ENCODE assay signal across 7 mouse cellular contexts in the genomic region with DNA sequence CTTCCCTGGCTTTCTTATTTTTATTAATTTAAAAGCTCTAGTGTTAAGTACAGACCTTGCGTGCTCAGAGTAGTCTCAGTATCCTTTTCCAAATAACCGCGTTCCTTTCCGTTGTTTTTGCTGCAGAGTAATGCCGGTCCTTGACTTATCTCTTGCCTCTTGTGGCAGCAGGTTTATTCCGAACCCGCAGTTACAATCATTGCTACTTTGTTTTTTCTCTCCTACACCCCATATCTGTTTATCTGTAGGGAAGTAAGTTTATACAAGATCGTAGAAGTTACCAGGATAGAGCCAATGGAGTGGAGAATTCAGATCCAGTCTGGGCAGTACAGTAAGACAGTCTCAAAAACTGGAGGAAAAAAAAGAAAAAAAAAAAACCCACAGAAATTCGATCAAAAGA. TPM values are rescaled to one million over a fixed set of nuclear protein-coding genes. Genes with fewer than 3 reads are reported as not detected.
DNase-seq lines count a peak whose midpoint lies in the region; ATAC-seq lines count a peak whose summit lies in the region.

No protein-coding gene starts in this region.

- WGBS in forebrain, embryonic 13.5 days = 5% methylated on average over 9 of the region's 9 CpGs
- WGBS in liver, embryonic 11.5 days = 3% methylated on average over 9 of the region's 9 CpGs
- 2% methylated on average over 9 of the region's 9 CpGs for WGBS in stomach, embryonic 16.5 days

- H3K4me1 ChIP-seq in megakaryocyte, embryonic 14.5 days = peaks cover 75% of the 10 kb centered on the region
- peaks cover 42% of the 10 kb centered on the region for H3K4me1 ChIP-seq in forebrain, embryonic 13.5 days
- H3K4me1 ChIP-seq in liver, embryonic 11.5 days (replicated peaks; ENCODE audit: control insufficient read depth, insufficient read depth, low read length) = peaks cover 11% of the 10 kb centered on the region
- peaks cover 17% of the 10 kb centered on the region for H3K4me1 ChIP-seq in stomach, embryonic 16.5 days (ENCODE audit: control insufficient read depth, insufficient read depth, low read length)

- H3K4me2 ChIP-seq in forebrain, embryonic 13.5 days = peak overlapping the region; percentile 90
- H3K4me2 ChIP-seq in liver, embryonic 11.5 days = peak overlapping the region; percentile 84
- H3K4me2 ChIP-seq in stomach, embryonic 16.5 days (ENCODE audit: low read depth, low read length) = peak overlapping the region; percentile 66

- no peaks in the 10 kb centered on the region for H3K27me3 ChIP-seq in megakaryocyte, embryonic 14.5 days (replicated peaks)
- H3K27me3 ChIP-seq in forebrain, embryonic 13.5 days = no peaks in the 10 kb centered on the region
- H3K27me3 ChIP-seq in liver, embryonic 11.5 days (replicated peaks; ENCODE audit: control insufficient read depth, insufficient read depth, low read length) = no peaks in the 10 kb centered on the region
- no peaks in the 10 kb centered on the region for H3K27me3 ChIP-seq in stomach, embryonic 16.5 days (ENCODE audit: control insufficient read depth, insufficient read depth, low read length)

- H3K36me3 ChIP-seq in megakaryocyte, embryonic 14.5 days (replicated peaks; ENCODE audit: low read length) = peaks cover 62% of the 10 kb centered on the region
- H3K36me3 ChIP-seq in forebrain, embryonic 13.5 days (ENCODE audit: poor library complexity, severe bottlenecking) = peaks cover 60% of the 10 kb centered on the region
- H3K36me3 ChIP-seq in liver, embryonic 11.5 days (ENCODE audit: control insufficient read depth, insufficient read depth, low read length) = peaks cover 40% of the 10 kb centered on the region
- peaks cover 21% of the 10 kb centered on the region for H3K36me3 ChIP-seq in stomach, embryonic 16.5 days (ENCODE audit: control insufficient read depth, insufficient read depth, low read length)

- H3K9ac ChIP-seq in forebrain, embryonic 13.5 days = peak overlapping the region; percentile 97
- peak overlapping the region; percentile 97 for H3K9ac ChIP-seq in liver, embryonic 11.5 days (ENCODE audit: low read depth, low read length)
- H3K9ac ChIP-seq in stomach, embryonic 16.5 days (ENCODE audit: low read length) = peak overlapping the region; percentile 94

- no peak for DNase-seq in liver, embryonic 11.5 days (ENCODE audit: low spot score)
- DNase-seq in T-cell, adult 2 months (ENCODE audit: low spot score) = no peak
- DNase-seq in layer of hippocampus, adult 9-11 months = no peak

- no peak for ATAC-seq in megakaryocyte, adult 5-6 weeks (ENCODE audit: poor library complexity, severe bottlenecking)
- ATAC-seq in forebrain, embryonic 13.5 days = no peak
- no peak for ATAC-seq in liver, embryonic 11.5 days (replicated peaks; ENCODE audit: low FRiP score)
- no peak for ATAC-seq in stomach, embryonic 16.5 days (ENCODE audit: insufficient read depth, low FRiP score)

- no peaks in the 10 kb centered on the region for H3K9me3 ChIP-seq in megakaryocyte, embryonic 14.5 days
- H3K9me3 ChIP-seq in forebrain, embryonic 13.5 days (replicated peaks) = no peaks in the 10 kb centered on the region
- no peaks in the 10 kb centered on the region for H3K9me3 ChIP-seq in liver, embryonic 11.5 days (ENCODE audit: control insufficient read depth, low read length)
- no peaks in the 10 kb centered on the region for H3K9me3 ChIP-seq in stomach, embryonic 16.5 days (replicated peaks; ENCODE audit: control insufficient read depth, low read length)

- peak overlapping the region; percentile 99 for H3K27ac ChIP-seq in forebrain, embryonic 13.5 days
- H3K27ac ChIP-seq in liver, embryonic 11.5 days (ENCODE audit: low read depth, low read length) = peak overlapping the region; percentile 97
- peak overlapping the region; percentile 96 for H3K27ac ChIP-seq in stomach, embryonic 16.5 days (ENCODE audit: low read length)

- peak overlapping the region; percentile 100 for H3K4me3 ChIP-seq in megakaryocyte, embryonic 14.5 days (replicated peaks)
- H3K4me3 ChIP-seq in forebrain, embryonic 13.5 days = peak overlapping the region; percentile 94
- H3K4me3 ChIP-seq in liver, embryonic 11.5 days (ENCODE audit: low read depth, low read length) = peak overlapping the region; percentile 97
- peak overlapping the region; percentile 89 for H3K4me3 ChIP-seq in stomach, embryonic 16.5 days (replicated peaks; ENCODE audit: low read length)

RNA-seq across cellular contexts. Expression of a gene that starts 0.8 kb away (rescaled TPM):
- 369 and 529 TPM in 2 replicates for polyA plus RNA-seq in megakaryocyte, embryonic 14.5 days (2012; ENCODE audit: insufficient read depth, low replicate concordance)
- 36.2 and 36.8 TPM in 2 replicates for total RNA-seq in megakaryocyte, adult 5-6 weeks (2015)
- 31.2 and 42.7 TPM in 2 replicates for total RNA-seq in megakaryocyte, adult 5-6 weeks (2017)
- 31.8 and 33.4 TPM in 2 replicates for polyA plus RNA-seq in forebrain, embryonic 13.5 days (2015; fragmentation: Nextera tagmentation; extraction: Ambion mirVana)
- polyA plus RNA-seq in liver, embryonic 11.5 days (2014; fragmentation: Nextera tagmentation; extraction: Ambion mirVana) = 14.9 and 17.5 TPM in 2 replicates
- 14.7 and 15.0 TPM in 2 replicates for polyA plus RNA-seq in stomach, embryonic 16.5 days (2015; fragmentation: Nextera tagmentation; extraction: Ambion mirVana)

RNA-seq across cellular contexts. Expression of a gene that starts 0.9 kb away (rescaled TPM):
- 10.8 and 17.3 TPM in 2 replicates for polyA plus RNA-seq in megakaryocyte, embryonic 14.5 days (2012; ENCODE audit: insufficient read depth, low replicate concordance)
- total RNA-seq in megakaryocyte, adult 5-6 weeks (2015) = 2.9 and 3.1 TPM in 2 replicates
- total RNA-seq in megakaryocyte, adult 5-6 weeks (2017) = 5.9 and 9.7 TPM in 2 replicates
- polyA plus RNA-seq in forebrain, embryonic 13.5 days (2015; fragmentation: Nextera tagmentation; extraction: Ambion mirVana) = 68.9 and 73.1 TPM in 2 replicates
- 17.2 TPM in 2 replicates for polyA plus RNA-seq in liver, embryonic 11.5 days (2014; fragmentation: Nextera tagmentation; extraction: Ambion mirVana)
- 27.1 and 28.5 TPM in 2 replicates for polyA plus RNA-seq in stomach, embryonic 16.5 days (2015; fragmentation: Nextera tagmentation; extraction: Ambion mirVana)

RNA-seq across cellular contexts. Expression of a gene that starts 10.3 kb away (rescaled TPM):
- 85.4 and 270 TPM in 2 replicates for polyA plus RNA-seq in megakaryocyte, embryonic 14.5 days (2012; ENCODE audit: insufficient read depth, low replicate concordance)
- total RNA-seq in megakaryocyte, adult 5-6 weeks (2015) = 0.96 and 1.8 TPM in 2 replicates
- total RNA-seq in megakaryocyte, adult 5-6 weeks (2017) = 0.28 and 0.73 TPM in 2 replicates
- polyA plus RNA-seq in forebrain, embryonic 13.5 days (2015; fragmentation: Nextera tagmentation; extraction: Ambion mirVana) = 53.9 and 54.2 TPM in 2 replicates
- 45.9 and 47.3 TPM in 2 replicates for polyA plus RNA-seq in liver, embryonic 11.5 days (2014; fragmentation: Nextera tagmentation; extraction: Ambion mirVana)
- polyA plus RNA-seq in stomach, embryonic 16.5 days (2015; fragmentation: Nextera tagmentation; extraction: Ambion mirVana) = 35.5 and 37.8 TPM in 2 replicates

RNA-seq across cellular contexts. Expression of a gene that starts 25.1 kb away (rescaled TPM):
- 4.7 TPM in 1 of 2 replicates, not detected in the other for polyA plus RNA-seq in megakaryocyte, embryonic 14.5 days (2012; ENCODE audit: insufficient read depth, low replicate concordance)
- total RNA-seq in megakaryocyte, adult 5-6 weeks (2015) = 5.0 and 6.0 TPM in 2 replicates
- 2.3 and 3.3 TPM in 2 replicates for total RNA-seq in megakaryocyte, adult 5-6 weeks (2017)
- 9.0 and 9.8 TPM in 2 replicates for polyA plus RNA-seq in forebrain, embryonic 13.5 days (2015; fragmentation: Nextera tagmentation; extraction: Ambion mirVana)
- polyA plus RNA-seq in liver, embryonic 11.5 days (2014; fragmentation: Nextera tagmentation; extraction: Ambion mirVana) = 31.5 and 33.6 TPM in 2 replicates
- polyA plus RNA-seq in stomach, embryonic 16.5 days (2015; fragmentation: Nextera tagmentation; extraction: Ambion mirVana) = 23.9 and 312 TPM in 2 replicates

RNA-seq across cellular contexts. Expression of a gene that starts 25.5 kb away (rescaled TPM):
- 83.3 and 137 TPM in 2 replicates for polyA plus RNA-seq in megakaryocyte, embryonic 14.5 days (2012; ENCODE audit: insufficient read depth, low replicate concordance)
- 27.0 and 27.4 TPM in 2 replicates for total RNA-seq in megakaryocyte, adult 5-6 weeks (2015)
- total RNA-seq in megakaryocyte, adult 5-6 weeks (2017) = 59.8 and 74.2 TPM in 2 replicates
- polyA plus RNA-seq in forebrain, embryonic 13.5 days (2015; fragmentation: Nextera tagmentation; extraction: Ambion mirVana) = 24.9 and 27.3 TPM in 2 replicates
- 28.2 and 29.0 TPM in 2 replicates for polyA plus RNA-seq in liver, embryonic 11.5 days (2014; fragmentation: Nextera tagmentation; extraction: Ambion mirVana)
- 15.4 and 15.7 TPM in 2 replicates for polyA plus RNA-seq in stomach, embryonic 16.5 days (2015; fragmentation: Nextera tagmentation; extraction: Ambion mirVana)

Comparison
In these comparisons a context has a peak if more than half of its experiments do, and no peak if none do; other contexts are left out.
1. RNA of a gene that starts 0.8 kb away (polyA plus RNA-seq): 369 to 529 TPM in megakaryocyte, embryonic 14.5 days; 31.8 to 33.4 TPM in forebrain, embryonic 13.5 days, 14.9 to 17.5 TPM in liver, embryonic 11.5 days and 14.7 to 15.0 TPM in stomach, embryonic 16.5 days; every median in the first group is over 10 times any median in the second.
2. Peak in every context shown above with its lines, with median percentiles within 50 percentile points of each other: H3K4me3 ChIP-seq, H3K27ac ChIP-seq, H3K4me2 ChIP-seq and H3K9ac ChIP-seq.